In the genomic region with DNA sequence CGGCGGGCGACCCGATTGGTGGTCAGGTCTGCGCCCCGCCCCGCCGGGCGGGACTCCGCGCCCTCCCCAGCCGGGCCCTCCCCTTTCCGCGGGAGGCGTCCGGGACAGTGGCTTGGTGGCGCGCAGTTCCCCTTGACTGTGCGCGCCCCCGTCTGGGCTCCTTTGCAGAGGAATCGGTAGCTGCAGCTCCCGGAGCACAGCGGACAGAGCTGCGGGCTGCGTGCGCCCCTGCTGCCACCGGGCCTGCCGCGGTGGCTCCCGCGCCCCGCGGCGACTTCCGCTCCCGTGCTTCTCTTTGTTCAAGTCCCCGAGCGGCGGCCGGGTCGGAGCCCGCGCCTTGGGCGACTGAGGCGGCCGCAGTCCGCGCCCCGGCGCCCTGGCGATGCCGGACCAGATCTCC, we compare ENCODE assay signal across 8 mouse cellular contexts.
DNase-seq lines count a peak whose midpoint lies in the region; ATAC-seq and TF ChIP-seq lines count a peak whose summit lies in the region.
"Not testable (repeated sequence)": the region's sequence is repeated elsewhere in the genome, so short reads cannot be mapped to it uniquely, and the experiment has no call there.

No protein-coding gene starts in this region.

- intact Hi-C loops in gastrocnemius, postnatal 14 days (cut with DNase I; ENCODE audit: low total_unique reads): not testable (repeated sequence)

- H3K27me3 ChIP-seq in hindbrain, embryonic 13.5 days; liver, embryonic 14.5 days (ENCODE audit: control insufficient read depth, insufficient read depth, low read length): not testable (repeated sequence)

- not testable (repeated sequence) for TF ChIP-seq EP300 in liver, embryonic 14.5 days (IDR thresholded peaks at IDR 0.05; ENCODE audit: low read depth)

- H3K9me3 ChIP-seq in hindbrain, embryonic 13.5 days; liver, embryonic 14.5 days (ENCODE audit: control insufficient read depth, low read length): not testable (repeated sequence)

- ATAC-seq in hindbrain, embryonic 13.5 days (ENCODE audit: low FRiP score); liver, embryonic 14.5 days (ENCODE audit: insufficient read depth): not testable (repeated sequence)

- DNase-seq in CD4-positive, CD25-positive, alpha-beta regulatory T cell, adult 2 months (ENCODE audit: low read depth, low spot score): peak; percentile 0
- peak; percentile 20 for DNase-seq in embryo, embryonic 11 days
- peak; percentile 19 for DNase-seq in gastrocnemius, postnatal 14 days
- peak; percentile 7 to 27 for DNase-seq in layer of hippocampus, adult 18-20 months (ENCODE audit: low spot score in 2 of 2)
- not testable (repeated sequence) for DNase-seq in liver, embryonic 14.5 days (ENCODE audit: low read depth in 3 of 3, low spot score in 3 of 3)
- peak; percentile 28 for DNase-seq in neural tube, embryonic 10.5 days (ENCODE audit: extremely low spot score, low spot score)
- DNase-seq in testis, postnatal 10 days (ENCODE audit: low spot score): peak; percentile 42

- under 1% methylated on average over 34 of the region's 53 CpGs for WGBS in hindbrain, embryonic 13.5 days
- under 1% methylated on average over 21 of the region's 53 CpGs for WGBS in liver, embryonic 14.5 days (ENCODE audit: insufficient replicate concordance)

- not testable (repeated sequence) for H3K36me3 ChIP-seq in hindbrain, embryonic 13.5 days; liver, embryonic 14.5 days (replicated peaks; ENCODE audit: control insufficient read depth, insufficient read depth, low read depth)

- H3K9ac ChIP-seq in hindbrain, embryonic 13.5 days: peak overlapping the region; percentile 66
- not testable (repeated sequence) for H3K9ac ChIP-seq in liver, embryonic 14.5 days (replicated peaks)

- not testable (repeated sequence) for H3K27ac ChIP-seq in hindbrain, embryonic 13.5 days; liver, embryonic 14.5 days

- peak overlapping the region; percentile 42 for H3K4me2 ChIP-seq in hindbrain, embryonic 13.5 days
- H3K4me2 ChIP-seq in liver, embryonic 14.5 days (ENCODE audit: low read depth): peak overlapping the region; percentile 29; the same call in 1 of the 2 replicates

- not testable (repeated sequence) for H3K4me1 ChIP-seq in hindbrain, embryonic 13.5 days (replicated peaks); liver, embryonic 14.5 days (replicated peaks; ENCODE audit: control insufficient read depth in 2 of 2, insufficient read depth in 2 of 2, low read length in 1 of 2)

- H3K4me3 ChIP-seq in hindbrain, embryonic 13.5 days: peak overlapping the region; percentile 42
- H3K4me3 ChIP-seq in liver, embryonic 14.5 days (ENCODE audit: insufficient read depth in 1 of 2, low read depth in 2 of 2, low read length in 2 of 2): peak overlapping the region in 1 of 2 experiments; percentile 35; a peak in 2 of 4 replicates

- TF ChIP-seq CTCF in liver, embryonic 14.5 days (IDR thresholded peaks at IDR 0.05; ENCODE audit: low read depth): not testable (repeated sequence)
